Mouse (Mus musculus) C3H10T1/2 (cell line): Measurements from ENCODE around the gene Defb38. TPM values are rescaled to one million over a fixed set of nuclear protein-coding genes. Genes with fewer than 3 reads are reported as not detected.

ENCODE experiments used
- polyA plus RNA-seq, 2 experiments: library from polyadenylated mRNA; unstranded; fragments of >200 nt; fragmentation: generic; extraction: Trizol; gene quantifications; one replicate each; pipeline ENCODE4 v1.2.1; 2012; ENCODE audit warnings: missing spikeins in 2 of 2

Gene Defb38
- polyA plus RNA-seq = not detected

GRCm38 (mm10) chr8:19026466-19026865 lies at the start of gene Defb38:
TSS of gene Defb38 (minus strand) at chr8:19026566.

GRCm38 (mm10) chr8:19064710-19065109 lies 38.3 kb upstream of the Defb38 start, which contains the start of gene Defb39:
TSS of gene Defb39 (minus strand) at chr8:19064810.

Other genes with a start within 250 kb of the Defb38 start
- not detected for gene Defb40, start 48.3 kb downstream of the Defb38 start, polyA plus RNA-seq
- gene Defb37, start 35.5 kb downstream of the Defb38 start, polyA plus RNA-seq = not detected
- not detected for gene Defb39, start 38.2 kb upstream of the Defb38 start, polyA plus RNA-seq
- not detected for gene Defb12, start 88.3 kb upstream of the Defb38 start, polyA plus RNA-seq
- gene Defb34, start 97.2 kb upstream of the Defb38 start, polyA plus RNA-seq = not detected
- not detected for gene Gm45826, start 114.2 kb upstream of the Defb38 start, polyA plus RNA-seq
- not detected for gene Defb14, start 167.8 kb upstream of the Defb38 start, polyA plus RNA-seq
- gene Defb4, start 172.1 kb upstream of the Defb38 start, polyA plus RNA-seq = not detected
- not detected for gene Defb6, start 198.9 kb upstream of the Defb38 start, polyA plus RNA-seq
- gene Defb46, start 213.3 kb upstream of the Defb38 start, polyA plus RNA-seq = not detected
- not detected for gene Defb5, start 221.0 kb upstream of the Defb38 start, polyA plus RNA-seq